Mouse (Mus musculus) mouse embryonic stem cell (cell line): ENCODE data around the gene Triobp.

Experiments
- in situ Hi-C, 2 experiments: fragments of 300-500 bp; cut with MboI; formaldehyde crosslinking; loops; 1 replicate in 1 of 2; 3 replicates in 1 of 2; pipeline ENCODE4 v1.14.3; 2019 to 2020; ENCODE audit warnings: low sequenced_read_pairs in 2 of 2, low pct_unique_long_range_greater_than_20kb in 1 of 2, mixed read lengths in 1 of 2; ENCODE audit not compliant: unreplicated experiment in 1 of 2

The Triobp gene

GRCm38 (mm10) chr15:78947657-78948056 is at the start of gene Triobp:
Triobp (plus strand) TSS chr15:78947724.
- in situ Hi-C loops, result no loop called here

GRCm38 (mm10) chr15:78898507-78899001 is 49.0 kb upstream of the Triobp start:
- in situ Hi-C loops, result no loop called here

DNA sequence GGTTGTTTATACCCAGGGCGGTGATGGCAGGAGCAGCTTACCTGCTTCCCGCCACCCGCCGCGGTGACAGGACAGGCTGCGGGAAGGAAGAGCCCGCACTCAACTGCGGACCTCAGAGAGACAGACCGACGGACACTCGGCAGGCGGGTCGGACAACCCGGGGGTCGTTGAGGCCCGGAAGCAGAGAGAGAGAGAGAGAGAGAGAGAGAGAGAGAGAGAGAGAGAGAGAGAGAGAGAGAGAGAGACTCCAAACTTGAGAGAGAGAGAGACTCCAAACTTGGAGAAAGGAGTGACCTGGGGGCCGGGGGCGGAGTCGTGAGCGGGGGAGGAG is 48.1 kb upstream of the Triobp start, which contains the start of gene Gm49510:
Gene Gm49510 (plus strand): TSS at position 259 of the 331 bp plus-strand sequence.
- in situ Hi-C loops, result no loop called here

GRCm38 (mm10) chr15:78899740-78900584 is 47.6 kb upstream of the Triobp start, which contains the start of gene Sh3bp1:
Sh3bp1 (plus strand) TSS chr15:78899768.
- in situ Hi-C loops, result no loop called here

DNA sequence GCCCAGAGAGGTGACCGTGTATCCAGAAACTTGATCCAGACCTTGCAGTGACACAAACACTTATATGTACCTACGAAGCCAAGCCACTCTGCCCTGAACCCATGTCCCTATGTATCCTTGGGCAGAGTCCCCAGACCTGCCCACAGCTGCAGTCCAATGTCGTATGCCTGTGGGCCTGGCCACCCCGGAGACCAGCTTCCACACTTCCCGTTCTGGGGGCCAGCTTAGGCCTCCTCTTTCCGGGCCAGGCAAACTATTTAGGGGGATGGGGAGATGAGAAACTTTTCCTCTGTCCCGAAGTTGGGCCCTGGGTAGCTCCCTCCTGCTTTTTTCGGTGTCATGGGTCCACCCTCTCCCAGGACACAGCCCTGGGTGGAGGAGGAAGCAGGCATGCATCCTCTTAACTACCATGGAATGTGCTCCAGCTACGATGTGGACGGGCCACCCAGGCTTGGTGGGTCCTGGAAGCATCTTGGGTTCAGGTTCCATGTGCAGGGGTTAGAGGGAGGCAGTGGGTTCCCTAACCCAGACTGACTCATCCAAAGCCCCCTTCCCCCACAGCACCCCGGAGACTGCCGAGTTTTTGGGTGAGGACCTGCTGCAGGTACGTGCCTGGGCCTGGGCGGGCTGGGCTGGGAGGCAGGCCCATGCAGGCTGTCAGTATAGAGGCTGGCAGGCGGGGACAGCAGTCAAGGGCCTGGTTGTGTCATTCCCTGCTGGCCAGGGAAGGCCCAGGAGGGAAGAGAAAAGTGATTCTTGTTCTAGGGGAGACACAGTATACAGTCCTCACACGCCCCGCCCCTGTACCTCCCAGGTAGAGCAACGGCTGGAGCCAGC is 46.7 kb upstream of the Triobp start:
- in situ Hi-C loops, result no loop called here

DNA sequence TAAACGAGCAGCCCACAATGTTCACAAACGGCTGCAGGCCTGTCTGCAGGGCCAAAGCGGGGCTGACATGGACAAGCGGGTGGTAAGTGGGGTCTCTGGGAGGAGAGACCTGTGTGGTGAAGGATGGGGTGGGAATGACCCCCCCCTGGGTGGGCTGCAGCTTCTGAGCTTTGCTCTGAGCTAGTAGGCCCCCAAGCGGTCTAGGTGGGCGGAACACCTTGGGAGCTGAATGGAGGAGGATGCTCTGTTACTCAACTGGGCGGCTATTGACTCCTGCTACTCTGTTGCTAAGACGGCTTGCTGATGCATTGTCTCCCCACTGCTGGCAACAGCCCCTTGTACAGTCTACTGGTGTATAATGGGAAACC is 46.1 kb upstream of the Triobp start:
- in situ Hi-C loops, result no loop called here

DNA sequence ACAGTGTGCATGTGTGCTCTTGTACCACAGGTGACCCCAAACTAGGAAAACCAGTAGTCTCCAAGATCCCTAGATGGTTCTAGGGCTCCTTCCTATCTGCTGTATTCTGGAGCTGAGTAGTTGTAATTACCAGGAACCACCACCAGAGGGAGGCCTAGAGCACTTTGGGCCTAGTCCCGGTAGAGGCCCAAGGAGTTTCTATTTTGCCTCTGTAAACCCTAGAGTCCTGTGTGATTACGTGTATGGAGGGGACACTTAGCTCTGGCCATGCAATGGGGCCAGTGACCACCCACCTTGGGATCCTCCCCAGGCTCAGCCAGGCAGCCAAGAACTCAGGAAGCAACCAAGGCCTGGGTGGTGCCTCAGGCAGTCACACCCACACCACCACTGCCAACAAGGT is 44.3 kb upstream of the Triobp start:
- in situ Hi-C loops, result no loop called here

DNA sequence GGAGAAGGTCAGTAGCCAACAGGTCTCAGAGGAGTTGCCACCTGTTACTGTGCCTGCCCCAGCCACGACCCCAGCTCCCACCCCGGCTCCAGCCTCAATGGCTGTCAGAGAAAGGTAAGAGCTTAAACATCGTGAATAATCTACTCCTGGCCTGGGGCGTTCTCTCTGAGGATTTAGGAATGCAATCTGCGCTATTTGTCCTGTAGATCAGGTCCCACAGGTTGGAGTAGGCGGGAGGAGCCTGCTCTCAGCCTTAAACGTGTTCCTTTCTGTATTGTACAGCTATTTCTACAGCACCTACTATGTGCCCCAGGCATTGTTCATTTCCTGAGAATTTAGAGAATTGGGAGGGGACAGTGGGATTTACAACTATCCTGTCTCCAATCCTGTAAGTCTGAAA is 39.1 kb upstream of the Triobp start:
- in situ Hi-C loops, result no loop called here

DNA sequence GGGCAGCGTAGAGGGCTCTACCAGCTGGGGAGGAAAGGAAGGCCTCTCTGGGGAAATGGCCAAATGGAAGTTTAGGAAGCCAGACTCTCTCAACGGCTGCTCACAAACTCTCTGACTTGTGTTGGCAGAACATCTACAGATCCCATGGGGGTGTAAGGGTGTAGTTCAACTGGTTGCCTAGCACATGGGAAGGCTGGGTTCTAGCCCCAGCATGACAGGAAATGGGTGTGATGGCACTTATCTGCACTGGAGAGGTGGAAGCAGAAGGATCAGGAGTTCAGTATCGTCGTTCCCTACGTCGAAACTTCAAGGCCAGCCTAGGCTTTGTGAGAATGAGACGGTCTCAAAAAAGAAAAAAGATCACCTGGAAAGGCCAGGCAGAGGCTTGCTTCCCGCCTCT is 38.5 kb upstream of the Triobp start:
- in situ Hi-C loops, result no loop called here

- in situ Hi-C loops, result no loop called here
Observed at GRCm38 (mm10) chr15:78912040-78912439, 35.5 kb upstream of the Triobp start.

GRCm38 (mm10) chr15:78913632-78914090 is 33.9 kb upstream of the Triobp start, which contains the start of gene Pdxp:
Pdxp (plus strand) TSS chr15:78913919.
- in situ Hi-C loops, result no loop called here

GRCm38 (mm10) chr15:78914091-78914822 is 33.3 kb upstream of the Triobp start:
- in situ Hi-C loops, result no loop called here

- in situ Hi-C loops, result no loop called here
Observed at GRCm38 (mm10) chr15:78914823-78915659, 32.5 kb upstream of the Triobp start.

GRCm38 (mm10) chr15:78915660-78916017 is 31.9 kb upstream of the Triobp start:
- in situ Hi-C loops, result no loop called here

DNA sequence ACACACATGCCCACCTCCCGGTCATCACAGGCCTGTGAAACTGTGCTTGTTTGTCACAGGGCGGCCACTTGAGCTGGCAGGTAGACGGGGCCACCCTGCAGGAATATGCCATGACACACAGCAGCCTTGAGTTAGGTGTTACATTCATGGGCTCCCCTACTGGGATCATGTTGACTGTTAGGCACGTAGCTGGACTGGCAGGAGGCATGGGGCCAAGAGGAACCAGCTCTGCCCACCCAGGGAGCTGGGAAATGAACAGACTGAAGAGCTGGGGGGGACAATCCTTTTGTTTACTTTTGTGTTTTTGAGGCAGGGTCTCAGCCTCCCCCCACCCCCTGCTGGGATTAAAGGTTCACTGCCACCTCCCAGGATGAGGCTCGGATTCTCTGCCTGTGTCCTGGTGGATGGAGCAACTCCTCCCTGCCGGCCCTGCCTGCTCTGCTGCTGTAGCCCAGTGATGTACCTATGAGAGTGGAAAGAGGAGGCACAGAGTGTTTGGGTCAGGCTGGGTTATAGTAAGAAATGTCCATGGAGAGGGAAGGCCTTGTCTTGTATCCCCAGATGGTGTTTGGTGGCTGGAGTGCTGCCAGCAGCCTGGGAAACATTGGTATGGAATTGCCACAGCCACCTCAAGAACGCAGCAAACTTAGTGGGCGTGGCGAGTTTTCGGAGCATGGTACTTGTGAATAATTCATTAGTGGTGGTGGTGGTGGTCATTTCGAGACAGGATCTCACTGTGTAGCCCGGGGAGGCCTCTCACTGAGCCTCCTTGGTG is 31.3 kb upstream of the Triobp start:
- in situ Hi-C loops, result no loop called here

- in situ Hi-C loops, result no loop called here
Observed at GRCm38 (mm10) chr15:78918126-78918525, 29.4 kb upstream of the Triobp start.

DNA sequence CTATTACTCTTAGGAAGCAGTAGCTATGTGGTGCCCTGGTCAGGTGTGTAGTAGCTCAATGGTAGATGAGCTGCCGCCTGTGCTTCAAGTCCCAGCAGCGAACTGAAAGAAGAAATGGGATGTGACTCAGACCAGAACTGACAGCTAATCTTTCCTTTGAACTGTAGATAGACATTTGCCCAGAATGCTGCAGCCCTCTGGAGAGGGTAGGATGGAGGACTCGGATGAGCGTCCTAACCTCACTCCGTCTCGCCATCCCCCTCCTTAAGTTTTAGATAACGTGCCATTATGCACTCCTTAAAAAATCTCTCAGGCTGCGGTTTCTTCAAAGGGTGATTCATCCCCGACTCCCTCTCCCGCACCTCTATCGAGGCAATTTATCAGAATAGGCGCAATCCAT is 27.6 kb upstream of the Triobp start:
- in situ Hi-C loops, result no loop called here
